Mouse (Mus musculus) spleen, postnatal 14 days (tissue): ENCODE data around the gene Dhx16.

Experiments
- DNase-seq, 2 experiments: peaks; one replicate each; pipeline ENCODE4 v3.0.0; 2021 to 2022; ENCODE audit warnings: low spot score in 2 of 2

Dhx16 gene

DNA sequence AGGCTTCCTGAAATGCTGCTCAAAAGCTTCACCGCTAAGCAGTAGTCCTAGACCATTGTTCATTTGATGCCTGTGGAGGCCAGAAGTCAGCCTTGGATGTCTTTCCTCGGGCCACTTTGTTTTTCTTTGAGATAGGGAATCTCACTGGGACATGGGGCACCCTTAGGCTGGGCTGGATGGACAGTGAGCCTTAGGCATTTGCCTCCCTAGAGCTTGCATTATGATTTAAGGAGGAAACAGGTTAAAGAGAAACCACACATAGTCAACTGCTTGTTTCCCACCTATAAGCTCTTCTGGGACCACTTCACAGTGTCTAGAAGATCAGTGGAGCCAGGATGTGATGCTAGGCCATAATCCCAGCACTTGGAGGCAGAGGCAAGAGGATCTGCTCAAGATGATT, 19.8 kb upstream of the Dhx16 start:
- no peak for DNase-seq

DNA sequence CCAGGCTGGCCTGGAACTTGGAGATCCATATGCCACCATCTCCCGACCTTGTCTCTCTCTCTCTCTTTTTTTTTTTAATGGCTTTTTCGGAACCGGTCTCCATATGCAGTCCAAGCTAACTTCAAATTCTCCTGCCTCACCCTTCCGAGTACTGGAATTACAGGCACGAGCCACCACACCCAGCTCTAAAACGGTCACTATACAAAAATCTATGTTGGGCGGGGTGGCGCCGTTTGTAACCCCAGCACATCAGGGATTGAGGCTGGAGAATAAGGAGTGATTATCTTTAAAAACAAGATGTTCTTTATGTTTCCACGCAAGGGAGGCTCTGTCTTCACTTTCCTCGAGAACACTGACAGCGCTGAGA, 18.8 kb upstream of the Dhx16 start:
- DNase-seq = no peak

DNA sequence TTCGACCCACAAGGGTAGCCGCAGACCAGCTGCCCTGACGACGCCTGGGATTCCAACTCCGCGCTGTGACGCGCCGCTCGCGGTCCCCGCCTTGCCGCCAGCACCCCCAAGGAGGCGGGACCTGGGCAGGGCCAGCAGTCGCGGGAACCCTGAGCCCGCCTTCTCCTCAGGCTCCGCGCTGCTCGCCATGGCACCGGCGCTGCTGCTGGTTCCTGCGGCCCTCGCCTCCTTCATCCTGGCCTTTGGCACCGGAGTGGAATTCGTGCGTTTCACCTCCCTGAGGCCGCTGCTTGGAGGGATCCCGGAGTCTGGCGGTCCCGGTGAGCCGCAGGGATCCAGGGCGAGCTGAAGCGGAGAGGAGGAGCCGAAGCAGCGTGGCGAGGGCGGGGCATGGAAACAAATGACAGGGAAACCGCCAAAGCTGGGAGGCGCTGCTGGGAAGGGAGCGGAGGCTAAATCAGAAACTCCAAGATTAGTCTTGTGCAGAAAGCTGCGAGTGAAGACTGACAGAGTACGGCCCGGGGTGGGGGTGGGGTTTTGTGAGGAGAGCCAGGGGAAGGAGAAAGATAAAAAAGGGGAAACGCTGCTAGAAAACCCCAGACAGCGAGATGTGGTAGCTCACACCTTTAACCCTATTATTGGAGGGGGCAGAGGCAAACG, 18.3 kb upstream of the Dhx16 start, which contains the start of gene Nrm:
Nrm (plus strand) TSS at position 121 of the 660 bp plus-strand sequence.
- DNase-seq = peak; percentile 72 to 82

DNA sequence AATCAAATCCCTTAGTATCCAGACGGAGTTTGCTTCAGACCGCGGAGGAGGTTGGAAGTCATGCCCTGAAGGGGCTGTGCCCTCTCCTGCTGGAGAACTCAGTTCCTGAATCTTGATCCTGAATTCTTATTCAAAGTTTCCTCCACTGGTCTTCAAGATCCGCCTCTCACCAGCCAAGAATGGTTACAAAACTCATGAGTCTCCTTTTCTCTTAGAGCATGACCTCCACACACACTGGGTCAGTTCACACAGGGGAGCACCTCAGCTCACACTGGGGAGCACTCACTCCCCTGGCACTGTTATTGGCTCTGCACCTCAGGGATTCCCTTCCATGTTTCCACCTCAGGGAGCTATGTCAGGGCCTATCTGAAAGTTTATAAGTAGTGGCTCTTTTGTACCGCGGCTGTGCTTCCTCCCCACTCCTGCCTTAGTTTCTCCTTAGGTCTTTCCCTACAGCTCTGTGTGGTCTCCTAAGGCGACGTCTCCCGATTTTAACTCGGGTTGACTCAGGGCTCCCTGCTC, 14.7 kb upstream of the Dhx16 start:
- no peak for DNase-seq

DNA sequence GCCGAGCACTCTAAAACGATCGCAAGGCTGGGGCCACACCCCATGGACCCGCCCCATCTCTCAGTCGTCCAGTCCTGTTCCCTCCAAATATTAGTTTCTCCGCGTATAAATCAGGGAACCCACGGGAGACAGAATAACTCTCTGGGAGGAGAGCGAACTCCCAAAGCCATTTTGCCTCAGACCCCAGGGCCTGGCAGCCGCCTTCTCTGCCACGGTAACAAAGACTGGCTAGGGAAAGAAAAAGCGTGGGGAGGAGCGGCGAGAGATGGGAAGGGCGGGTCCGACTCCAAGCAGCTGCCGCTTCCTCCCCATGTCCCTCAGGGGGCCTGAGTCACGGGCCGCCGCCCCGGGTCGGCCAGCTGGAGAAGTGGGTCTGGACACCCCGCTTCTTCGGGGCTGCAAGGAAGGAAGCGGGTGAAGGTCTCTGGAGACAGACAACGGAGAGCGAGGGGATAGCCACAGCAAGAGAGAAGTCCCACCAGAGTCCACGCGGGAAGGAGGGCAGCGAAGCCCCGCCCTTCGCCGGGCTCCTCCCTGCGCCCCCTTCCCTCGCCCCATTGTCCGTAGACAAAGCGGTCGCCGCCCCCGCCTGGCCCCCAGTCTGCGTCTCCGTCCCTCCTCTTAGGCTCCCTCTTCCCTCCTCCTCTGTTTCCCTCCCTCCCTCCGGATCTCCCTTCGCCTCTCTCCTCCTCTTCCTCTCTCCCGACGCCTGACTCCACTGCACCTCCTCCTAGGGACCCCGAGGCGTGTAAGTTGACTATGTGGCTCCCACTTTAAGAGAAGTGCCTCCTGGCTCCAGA, 13.9 kb upstream of the Dhx16 start, which contains the start of gene Ppp1r18:
Ppp1r18 (plus strand) TSS at position 113 of the 800 bp plus-strand sequence.
- DNase-seq = peak; percentile 43 to 56

DNA sequence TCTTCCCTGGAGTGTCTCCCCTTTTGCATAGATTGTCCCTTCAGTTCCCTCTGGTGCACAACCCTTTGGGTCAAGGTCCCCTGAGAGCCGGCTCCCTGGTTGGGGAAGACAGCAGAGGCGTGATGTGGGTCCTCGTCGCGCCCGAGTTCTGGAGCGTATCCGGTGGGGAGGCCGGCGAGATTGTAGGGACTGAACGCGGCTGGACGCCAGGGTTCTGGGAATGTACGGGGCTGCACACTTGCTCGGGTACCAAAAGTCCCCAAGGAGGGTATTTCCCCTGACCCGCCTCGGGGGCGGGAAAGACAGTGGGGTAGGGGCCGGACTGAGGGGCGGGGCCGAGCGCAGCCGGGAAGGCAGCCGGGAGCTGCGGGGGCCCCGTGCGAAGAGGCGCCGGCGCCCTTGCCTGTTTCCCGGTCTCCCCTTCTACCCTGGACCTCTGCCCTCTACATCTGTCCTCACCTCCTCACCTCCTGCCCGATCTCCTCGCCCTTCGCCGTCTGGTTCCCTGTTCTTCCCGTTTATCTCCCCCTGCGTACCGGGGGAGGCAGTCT, 13.3 kb upstream of the Dhx16 start:
- DNase-seq = peak; percentile 34 to 45

DNA sequence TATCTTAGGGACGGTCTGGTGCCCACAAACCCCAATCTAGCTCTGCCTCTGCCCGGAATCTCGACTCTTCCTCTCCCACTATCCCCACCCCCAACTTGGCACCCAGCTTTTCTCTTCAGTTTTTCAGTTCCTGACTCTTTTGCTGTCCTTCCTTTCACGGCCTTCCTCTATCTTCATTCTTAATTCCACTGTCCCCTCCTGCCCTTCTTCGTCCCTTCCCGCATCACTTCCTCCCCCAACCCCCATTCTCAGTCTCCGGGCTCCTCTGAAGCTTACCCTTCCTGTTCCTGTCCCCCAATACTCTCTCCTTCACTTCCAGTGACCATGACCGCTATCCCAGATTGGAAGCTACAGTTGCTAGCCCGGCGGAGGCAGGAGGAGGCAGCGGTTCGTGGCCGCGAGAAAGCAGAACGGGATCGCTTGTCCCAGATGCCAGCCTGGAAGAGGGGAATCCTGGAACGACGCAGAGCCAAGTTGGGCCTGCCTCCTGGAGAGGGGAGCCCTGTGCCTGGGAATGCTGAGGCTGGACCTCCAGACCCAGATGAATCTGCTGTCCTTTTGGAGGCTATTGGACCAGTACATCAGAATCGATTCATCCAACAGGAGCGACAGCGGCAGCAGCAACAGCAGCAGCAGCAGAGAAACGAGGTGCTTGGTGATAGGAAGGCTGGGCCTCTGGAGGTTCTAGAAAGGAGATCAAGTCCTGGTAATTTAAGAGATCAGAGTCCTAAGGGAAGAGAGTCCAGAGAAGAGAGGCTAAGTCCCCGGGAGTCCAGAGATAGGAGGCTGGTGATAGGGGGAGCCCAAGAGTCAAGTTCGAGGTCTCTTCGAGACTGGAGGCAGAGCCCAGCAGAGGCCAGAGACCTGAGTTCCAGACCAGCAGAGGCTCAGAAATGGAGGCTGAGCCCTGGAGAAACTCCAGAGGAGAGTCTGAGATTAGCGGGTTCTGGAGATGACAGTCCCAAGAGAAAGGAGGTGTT, 12.4 kb upstream of the Dhx16 start:
- DNase-seq = peak; percentile 44 to 62

DNA sequence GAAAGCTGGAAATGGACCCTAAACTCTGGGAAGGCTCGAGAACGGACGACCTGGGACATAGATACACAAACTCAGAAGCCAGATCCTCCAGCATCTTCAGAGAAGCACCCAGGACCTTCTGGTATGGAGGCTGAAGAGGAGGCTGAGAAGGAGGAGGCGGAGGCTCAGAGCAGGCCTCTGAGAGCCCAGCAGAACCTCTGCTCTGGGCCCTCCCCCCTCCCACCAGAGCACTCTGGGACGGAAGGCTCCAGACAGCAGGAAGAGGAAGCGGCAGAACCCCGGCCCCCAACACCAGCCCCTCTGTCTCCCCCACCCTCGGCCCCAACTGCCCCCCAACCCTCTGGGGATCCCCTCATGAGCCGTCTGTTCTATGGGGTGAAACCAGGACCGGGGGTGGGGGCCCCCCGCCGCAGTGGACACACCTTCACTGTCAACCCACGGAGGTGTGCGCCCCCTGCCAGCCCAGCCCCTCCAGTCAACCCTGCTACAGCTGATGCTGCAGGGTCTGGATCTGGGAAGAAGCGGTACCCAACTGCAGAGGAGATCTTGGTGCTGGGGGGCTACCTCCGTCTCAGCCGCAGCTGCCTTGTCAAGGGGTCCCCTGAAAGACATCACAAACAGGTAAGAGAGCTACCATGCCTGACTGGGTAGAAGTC, 11.3 kb upstream of the Dhx16 start:
- DNase-seq = no peak

DNA sequence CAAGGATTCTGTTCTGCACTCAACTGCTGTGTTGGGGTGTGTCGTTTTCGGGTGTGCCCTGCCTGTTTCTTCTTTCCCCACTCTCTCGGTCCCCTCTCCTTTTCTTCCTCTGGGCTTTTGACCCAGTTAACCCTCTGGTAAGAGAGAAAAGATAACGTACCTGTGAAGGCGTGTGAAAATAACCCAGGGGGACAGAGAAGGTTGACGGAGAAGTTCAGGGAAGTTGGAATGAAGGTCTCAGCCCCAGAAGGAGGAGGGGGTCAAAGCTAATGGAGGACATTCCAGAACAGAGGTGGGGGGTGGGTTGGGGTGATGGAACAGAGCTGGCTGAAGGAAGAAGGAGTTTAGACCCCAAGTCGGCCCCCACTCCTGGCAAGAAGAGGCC, 10.7 kb upstream of the Dhx16 start:
- DNase-seq = no peak

DNA sequence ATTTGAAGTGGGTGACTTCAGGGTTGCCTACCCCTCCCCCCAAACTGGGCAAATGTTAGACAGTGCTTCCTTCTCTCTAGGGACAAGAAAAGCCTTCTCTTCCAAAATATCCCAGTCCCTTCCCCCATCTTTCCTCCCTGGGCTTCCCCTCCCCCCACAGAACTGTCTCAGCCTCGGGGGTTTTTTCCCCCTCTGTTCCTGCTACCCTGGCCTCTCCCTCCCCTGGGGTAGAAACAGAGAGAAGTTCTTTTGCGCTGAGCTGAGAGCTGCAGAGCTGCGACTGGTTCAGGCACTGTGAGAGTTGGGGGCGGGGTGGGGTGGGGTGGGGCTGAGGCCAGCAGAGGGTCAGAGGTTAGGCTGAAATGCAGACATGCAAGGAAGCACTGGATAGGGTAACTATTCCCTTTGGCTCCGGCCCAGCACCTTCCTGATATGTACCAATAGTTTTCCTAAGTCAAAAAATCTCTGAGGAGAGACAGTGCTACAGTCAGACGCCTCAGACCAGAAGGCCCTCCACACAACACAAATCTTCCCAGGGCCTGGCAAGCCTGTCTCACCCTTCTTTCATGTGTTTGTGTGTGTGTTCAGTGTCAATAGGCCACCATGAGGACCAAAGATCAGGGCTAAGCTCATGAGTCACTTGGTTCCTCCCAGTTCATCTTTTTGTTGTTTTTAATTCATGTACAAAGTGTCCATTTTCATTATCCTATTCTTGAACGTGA, 10.1 kb upstream of the Dhx16 start:
- DNase-seq = no peak

DNA sequence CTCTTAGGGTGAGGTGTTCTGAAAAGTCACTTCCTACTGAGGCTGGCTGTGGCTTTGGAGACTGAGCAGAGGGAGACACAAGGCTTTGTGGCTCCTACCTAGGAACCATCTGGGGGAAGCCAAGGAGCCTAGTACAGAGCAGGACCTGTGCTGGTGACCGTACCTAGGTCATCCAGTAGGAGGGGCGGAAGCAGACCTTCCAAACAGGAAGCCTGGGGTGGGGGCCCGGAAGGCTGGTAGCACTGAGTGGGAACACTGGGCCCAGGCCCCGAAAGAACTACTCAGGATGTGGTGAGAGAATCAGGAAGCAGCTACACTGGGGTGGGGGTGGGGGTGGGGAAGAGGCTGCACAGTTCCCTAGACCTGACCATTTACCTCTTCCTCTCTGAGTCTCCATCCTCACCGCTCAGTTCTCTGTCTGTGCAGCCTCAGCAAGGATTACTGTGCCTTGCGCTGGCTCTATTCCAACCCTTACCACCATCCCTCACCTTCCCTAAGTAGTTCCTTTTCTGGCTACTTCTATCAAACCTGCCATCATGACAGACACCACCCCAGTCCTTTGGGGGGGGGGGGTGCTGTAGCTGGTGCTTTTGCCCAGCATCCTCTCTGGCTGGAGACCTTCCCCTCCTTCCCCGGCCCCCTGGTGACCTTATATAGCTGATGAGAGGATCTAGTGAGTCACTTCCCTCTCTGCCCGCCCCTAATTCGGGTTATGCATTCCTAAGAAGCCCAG, 9.3 kb upstream of the Dhx16 start:
- DNase-seq = peak; percentile 51 to 53

DNA sequence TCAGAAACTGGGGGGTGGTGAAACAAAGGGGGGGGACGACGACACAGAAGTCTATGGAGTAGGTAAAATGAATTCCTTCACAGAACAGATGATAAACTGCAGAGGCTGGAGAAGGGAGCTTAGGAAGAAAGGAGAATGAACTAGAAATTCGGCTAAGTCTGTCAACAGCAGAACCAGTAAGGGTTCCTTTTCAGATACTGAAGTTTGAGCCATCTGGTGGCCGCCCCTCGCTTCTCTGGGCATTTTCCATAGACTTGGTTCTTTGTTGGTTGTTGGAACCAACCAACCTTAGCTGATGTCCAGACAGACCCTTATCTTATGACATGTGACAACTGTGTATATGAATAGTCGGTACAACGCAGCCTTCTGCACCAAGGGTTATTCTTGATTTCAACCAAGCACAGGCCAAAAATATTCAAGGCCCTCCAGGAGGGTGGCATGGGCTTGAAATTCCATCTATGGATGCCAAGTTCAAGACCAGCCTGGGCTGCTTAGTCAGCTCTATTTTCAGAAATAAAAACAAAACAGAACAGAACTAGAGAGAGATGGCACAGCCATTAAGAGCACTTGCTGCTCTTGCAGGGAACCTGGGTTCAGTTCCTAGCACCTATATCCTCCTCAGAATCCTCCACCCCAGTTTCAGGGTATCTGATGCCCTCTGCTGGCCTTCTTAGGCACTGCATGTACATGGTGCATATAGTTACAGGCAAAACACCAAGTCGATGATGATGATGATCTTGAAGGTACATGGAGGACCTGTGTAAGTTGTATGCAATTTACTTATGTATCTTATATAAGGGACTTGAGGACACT, 8.5 kb upstream of the Dhx16 start:
- DNase-seq = peak in 1 of 2 experiments; percentile 59

DNA sequence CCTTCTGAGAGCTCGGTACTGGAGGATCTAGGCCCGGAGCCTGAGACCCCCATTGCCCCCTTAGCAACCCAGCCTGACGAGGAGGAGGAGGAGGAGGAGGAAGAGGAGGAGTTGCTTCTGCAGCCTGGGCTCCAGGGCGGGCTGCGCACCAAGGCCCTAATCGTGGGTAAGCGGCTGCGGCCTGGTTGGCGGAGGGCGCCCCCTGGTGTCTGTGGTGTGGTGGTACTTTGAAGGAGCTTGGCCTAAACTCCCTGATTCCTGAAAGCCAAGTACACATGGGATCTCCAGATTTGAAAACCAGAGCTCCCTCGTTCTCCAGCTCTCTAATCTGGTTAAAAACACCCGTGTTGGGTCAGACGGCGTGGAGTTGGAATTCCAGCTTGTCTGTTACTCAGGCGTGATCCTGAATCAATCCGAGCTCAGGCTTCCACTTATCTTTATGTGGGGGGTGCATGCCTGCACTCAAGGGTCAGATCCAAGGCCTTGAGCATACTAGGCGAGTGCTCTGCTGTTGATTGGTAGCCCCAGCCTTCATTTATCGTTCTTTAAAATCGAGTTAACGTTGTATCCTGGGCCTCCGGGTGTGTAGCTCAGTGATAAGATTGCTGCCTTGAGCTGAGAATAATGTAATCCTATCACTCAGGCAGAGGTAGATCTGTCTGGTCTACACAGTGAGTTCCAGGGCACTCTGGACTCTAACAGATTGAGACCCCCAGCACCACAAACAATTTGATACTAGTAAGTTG, 5.7 kb upstream of the Dhx16 start:
- peak; percentile 78 to 89 for DNase-seq

DNA sequence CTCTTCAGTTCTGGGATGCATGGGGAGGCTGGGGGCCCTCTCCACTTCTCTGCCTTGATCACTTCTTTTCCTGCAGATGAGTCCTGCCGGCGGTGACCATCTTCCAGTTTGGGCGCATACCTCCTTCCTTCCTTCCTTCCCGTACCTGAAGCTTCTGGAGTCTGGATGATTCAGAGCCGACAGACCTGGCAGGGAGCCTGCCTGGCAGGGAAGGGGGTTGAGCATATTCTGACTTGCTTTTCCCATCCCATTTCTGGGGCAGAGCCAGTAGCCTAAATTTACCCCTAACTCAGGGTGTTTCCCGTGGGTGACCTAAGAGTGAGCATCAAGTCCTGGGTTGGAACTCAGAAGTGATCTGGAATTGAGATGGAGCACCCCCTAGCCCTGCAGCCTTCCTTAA, 4.9 kb upstream of the Dhx16 start:
- no peak for DNase-seq

DNA sequence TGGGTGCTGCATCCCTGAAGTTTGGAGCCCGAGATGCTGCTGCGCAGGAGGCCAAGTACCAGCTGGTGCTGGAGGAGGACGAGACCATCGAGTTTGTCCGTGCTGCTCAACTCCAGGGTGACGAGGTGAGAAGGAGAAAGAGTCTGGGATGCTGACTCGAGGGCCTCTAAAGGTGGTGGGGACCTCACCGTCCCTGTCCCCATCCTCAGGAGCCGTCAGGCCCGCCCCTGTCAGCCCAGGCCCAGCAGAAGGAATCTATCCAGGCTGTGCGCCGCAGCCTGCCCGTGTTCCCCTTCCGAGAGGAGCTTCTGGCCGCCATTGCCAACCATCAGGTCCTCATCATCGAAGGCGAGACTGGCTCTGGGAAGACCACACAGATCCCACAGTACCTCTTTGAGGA, 3.3 kb downstream of the Dhx16 start:
- no peak for DNase-seq

DNA sequence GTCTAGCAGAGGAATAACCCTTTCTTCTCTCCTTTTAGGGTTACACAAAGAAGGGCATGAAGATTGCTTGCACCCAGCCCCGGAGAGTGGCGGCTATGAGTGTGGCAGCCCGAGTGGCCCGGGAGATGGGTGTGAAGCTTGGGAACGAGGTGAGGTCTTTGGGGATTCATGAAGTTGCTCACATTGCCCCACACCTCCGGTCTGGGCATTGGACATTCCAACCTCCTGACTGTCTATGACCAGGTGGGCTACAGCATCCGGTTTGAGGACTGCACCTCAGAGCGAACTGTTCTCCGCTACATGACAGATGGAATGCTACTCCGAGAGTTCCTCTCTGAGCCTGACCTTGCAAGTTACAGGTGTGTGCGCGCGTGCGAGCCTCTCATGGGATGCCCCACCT, 4.2 kb downstream of the Dhx16 start:
- no peak for DNase-seq

DNA sequence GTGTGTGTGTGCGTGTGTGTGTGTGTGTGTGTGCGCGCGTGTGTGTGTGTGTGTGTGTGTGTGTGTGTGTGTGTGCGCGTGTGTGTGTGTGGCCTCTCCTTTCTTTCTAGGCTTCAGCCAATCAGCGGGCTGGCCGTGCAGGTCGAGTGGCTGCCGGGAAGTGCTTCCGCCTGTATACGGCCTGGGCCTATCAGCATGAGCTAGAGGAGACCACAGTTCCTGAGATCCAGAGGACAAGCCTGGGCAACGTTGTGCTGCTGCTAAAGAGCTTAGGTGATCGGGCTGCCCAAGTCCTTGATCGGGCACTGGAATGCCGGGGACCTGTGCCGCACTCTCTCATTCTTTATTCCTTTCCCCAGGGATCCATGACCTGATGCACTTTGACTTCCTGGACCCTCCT, 8.1 kb downstream of the Dhx16 start:
- DNase-seq = no peak
